Mouse (Mus musculus) cerebellum, postnatal 25 days (tissue): ENCODE measurements around the gene Zfp709.
"Not testable (repeated sequence)": the region's sequence is repeated elsewhere in the genome, so short reads cannot be mapped to it uniquely, and the experiment has no call there.

Source experiments
- DNase-seq, 2 experiments: peaks; one replicate each; pipeline ENCODE4 v3.0.0; 2021; ENCODE audit warnings: mixed read lengths in 2 of 2

Gene Zfp709

GRCm38 (mm10) chr8:71926551-71926950, 44.7 kb downstream of the Zfp709 start:
- DNase-seq, result no peak

DNA sequence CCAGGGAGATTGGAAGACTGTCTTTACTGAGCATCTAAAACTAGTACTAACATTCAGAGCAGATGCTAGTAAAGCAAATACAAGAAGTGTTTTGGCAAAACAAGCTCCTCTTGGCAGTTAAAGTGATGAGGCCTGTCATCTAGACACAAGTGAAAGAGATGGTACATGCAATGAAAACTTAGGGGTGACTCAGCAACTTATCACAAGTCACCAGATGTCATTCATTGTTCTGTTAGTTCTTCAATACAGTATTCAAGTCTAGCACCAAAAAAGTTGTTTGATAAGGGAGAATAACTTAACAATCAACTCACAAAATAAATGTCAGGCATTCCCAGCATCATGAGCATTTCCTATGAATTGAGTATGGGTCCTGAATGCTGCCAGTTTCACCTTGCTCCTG, 46.0 kb downstream of the Zfp709 start:
- DNase-seq, result no peak

DNA sequence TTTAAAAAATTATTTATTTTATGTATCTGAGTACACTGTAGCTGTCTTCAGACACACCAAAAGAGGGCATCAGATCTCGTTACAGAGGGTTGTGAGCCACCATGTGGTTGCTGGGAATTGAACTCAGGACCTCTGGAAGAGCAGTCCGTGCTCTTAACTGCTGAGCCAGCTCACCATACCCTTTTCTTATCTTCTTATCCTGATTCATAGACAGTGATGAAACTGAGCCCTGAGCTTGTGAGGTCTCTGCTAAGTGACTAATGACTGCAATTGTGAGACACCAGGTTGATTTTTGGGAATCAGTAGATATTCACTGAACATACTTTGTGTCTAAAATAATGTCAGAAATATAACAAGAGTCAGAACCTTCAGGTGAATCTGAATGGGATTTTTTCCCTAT, 56.2 kb downstream of the Zfp709 start:
- not testable (repeated sequence) for DNase-seq

- DNase-seq, result no peak
These were observed 58.7 kb downstream of the Zfp709 start for GRCm38 (mm10) chr8:71940293-71941208.

- DNase-seq, result no peak
These were observed 60.0 kb downstream of the Zfp709 start for GRCm38 (mm10) chr8:71941776-71942175.
